Mouse (Mus musculus) liver, postnatal 0 days (tissue): ENCODE data around the gene Cnbd2. TPM values are rescaled to one million over a fixed set of nuclear protein-coding genes. Genes with fewer than 3 reads are reported as not detected.

Experiments
- ATAC-seq: fragments of 200-750 bp; cut with Nextera tagmentation; 2 replicates; pipeline ENCODE4 v1.8.0; 2017; ENCODE audit warnings: mild to moderate bottlenecking, moderate library complexity
- DNase-seq: peaks from one replicate; pipeline ENCODE4 v3.0.0-alpha.2; 2016
- H3K27ac ChIP-seq: fragments of 300-500 bp; sonication (generic); 2 replicates; pipeline ENCODE4 v1.5.1; 2014; ENCODE audit warnings: antibody characterized with exemption, moderate library complexity, mild to moderate bottlenecking, low read depth
- H3K27me3 ChIP-seq: fragments of 300-500 bp; sonication (generic); 2 replicates; pipeline ENCODE4 v1.6.1; 2014; ENCODE audit warnings: low read length, control low read depth, mixed read lengths; ENCODE audit not compliant: insufficient read depth
- H3K36me3 ChIP-seq: fragments of 300-500 bp; sonication (generic); replicated peaks from 2 replicates; pipeline ENCODE4 v1.6.1; 2014; ENCODE audit warnings: mild to moderate bottlenecking, control low read depth, low read length, moderate library complexity, mixed read lengths; ENCODE audit not compliant: insufficient read depth
- H3K4me1 ChIP-seq: fragments of 300-500 bp; sonication (generic); 2 replicates; pipeline ENCODE4 v1.6.1; 2014; ENCODE audit warnings: antibody characterized with exemption, mild to moderate bottlenecking, control low read depth; ENCODE audit not compliant: insufficient read depth
- H3K4me2 ChIP-seq: fragments of 300-500 bp; sonication (generic); 2 replicates; pipeline ENCODE4 v1.6.1; 2014; ENCODE audit warnings: low read depth, mild to moderate bottlenecking, low read length, moderate library complexity, mixed read lengths
- H3K4me3 ChIP-seq: fragments of 300-500 bp; sonication (generic); 2 replicates; pipeline ENCODE4 v1.5.1; 2014; ENCODE audit warnings: low read depth, low read length
- H3K9ac ChIP-seq: fragments of 300-500 bp; sonication (generic); replicated peaks from 2 replicates; pipeline ENCODE4 v1.6.1; 2014; ENCODE audit warnings: mild to moderate bottlenecking, moderate library complexity
- H3K9me3 ChIP-seq: fragments of 300-500 bp; sonication (generic); 2 replicates; pipeline ENCODE4 v1.6.1; 2016; ENCODE audit warnings: mild to moderate bottlenecking, control low read depth, low read length, mixed read lengths
- CTCF ChIP-seq: sonication (generic); IDR thresholded peaks from 2 replicates; pipeline ENCODE4 v1.5.1; 2016; ENCODE audit warnings: antibody characterized with exemption, low read depth
- EP300 ChIP-seq: IDR thresholded peaks from 2 replicates; pipeline ENCODE4 v1.6.1; 2016; ENCODE audit warnings: antibody characterized with exemption, low read depth, mild to moderate bottlenecking
- WGBS: fragments of 180-500 bp; shearing (Covaris S2); extraction: QIAGEN DNeasy Blood & Tissue Kit; methylation state at CpG from one replicate; pipeline ENCODE4 v1.1.7; 2014; ENCODE audit not compliant: insufficient replicate concordance; 5-methylcytosine and 5-hydroxymethylcytosine counted together
- polyA plus RNA-seq: library from polyadenylated mRNA; unstranded; fragments of >200 nt; fragmentation: Nextera tagmentation; extraction: Ambion mirVana; gene quantifications from 2 replicates; pipeline ENCODE4 v1.2.1, GENCODE M21; 2015

The Cnbd2 gene
- polyA plus RNA-seq, 1 experiment from 2014 or later, result 4.0 TPM

DNA sequence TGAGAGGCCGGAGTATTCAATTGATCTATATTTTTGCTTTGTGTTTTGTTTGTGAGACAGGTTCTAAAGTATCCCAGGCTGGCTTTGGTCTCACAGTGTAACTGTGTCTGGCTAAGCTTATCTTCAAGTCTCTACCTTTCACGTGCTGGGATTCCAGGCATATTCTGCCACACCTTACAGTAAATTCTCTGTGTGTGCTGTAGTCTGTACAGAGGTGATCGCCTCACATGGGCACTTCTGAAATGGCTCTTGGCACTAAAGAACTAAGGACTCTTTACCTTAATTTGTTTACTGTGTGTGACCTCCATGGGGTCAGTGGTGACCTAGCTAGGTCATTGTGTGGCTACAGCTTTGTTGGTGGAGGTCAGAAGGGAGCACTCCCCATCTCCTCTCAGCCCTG is 15.9 kb upstream of the Cnbd2 start:
- DNase-seq, result no peak
- H3K4me2 ChIP-seq, result no peak overlapping the region
- H3K27me3 ChIP-seq, result no peaks in the 10 kb centered on the region
- ATAC-seq, result peak; percentile 70
- peaks cover 10% of the 10 kb centered on the region; the same call in 1 of the 2 replicates for H3K4me1 ChIP-seq
- peaks cover 37% of the 10 kb centered on the region for H3K36me3 ChIP-seq
- WGBS, result 75% methylated on average over 3 of the region's 3 CpGs
- no peak overlapping the region for H3K9ac ChIP-seq
- H3K9me3 ChIP-seq, result no peaks in the 10 kb centered on the region
- no peak overlapping the region for H3K4me3 ChIP-seq
- no peak overlapping the region for H3K27ac ChIP-seq
- TF ChIP-seq CTCF, result no peak
- no peak for TF ChIP-seq EP300

DNA sequence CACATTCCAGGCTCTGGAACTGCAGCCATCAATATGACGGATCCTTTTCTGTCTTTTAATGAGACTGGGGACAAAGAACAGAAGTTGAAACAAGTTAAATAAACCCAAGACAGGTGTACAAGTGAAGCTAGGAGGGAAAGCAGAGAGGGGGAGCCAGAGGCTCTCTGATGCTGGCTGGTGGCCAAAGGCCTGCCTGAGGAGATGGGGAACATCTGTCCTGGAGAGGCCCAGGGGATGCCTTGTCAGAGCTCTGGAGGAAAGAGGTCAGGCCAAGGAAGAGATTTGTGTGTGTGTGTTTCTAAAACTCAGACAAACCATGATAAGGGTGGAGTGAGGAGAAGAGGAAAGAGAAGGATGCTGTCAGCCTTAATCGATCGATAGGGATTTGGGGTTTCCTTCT is 14.4 kb upstream of the Cnbd2 start:
- Histone ChIP-seq H3K27me3 (no peaks in the 10 kb centered on the region), H3K36me3 (peaks cover 47% of the 10 kb centered on the region), H3K4me2 (no peak overlapping the region), H3K27ac (no peak overlapping the region), H3K4me3 (no peak overlapping the region), H3K9ac (no peak overlapping the region), H3K9me3 (no peaks in the 10 kb centered on the region), H3K4me1 (peaks cover 10% of the 10 kb centered on the region; the same call in 1 of the 2 replicates)
- TF ChIP-seq CTCF, result no peak
- TF ChIP-seq EP300, result no peak
- DNase-seq (no peak), ATAC-seq (no peak)
- 72% methylated on average over 3 of the region's 3 CpGs for WGBS

DNA sequence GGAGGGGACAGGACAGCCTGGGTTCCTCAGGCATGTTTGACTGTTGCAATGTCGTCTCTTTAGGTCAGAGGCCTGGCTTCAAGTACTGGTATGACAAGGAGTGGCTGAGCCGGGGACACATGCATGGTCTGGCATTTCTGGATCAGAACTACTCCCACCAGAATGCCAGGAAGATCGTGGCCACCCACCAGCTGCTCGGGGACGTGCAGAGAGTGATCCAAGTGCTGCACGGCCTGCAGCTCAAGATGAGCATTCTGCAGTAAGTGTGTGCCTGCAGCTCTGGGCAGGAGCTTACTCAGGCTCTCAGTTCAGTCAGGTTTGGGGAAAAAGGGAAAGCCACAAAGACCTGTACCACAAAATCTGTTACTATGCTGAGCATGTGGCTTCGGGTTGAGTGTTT is 13.6 kb upstream of the Cnbd2 start:
- Histone ChIP-seq H3K4me3 (no peak overlapping the region), H3K27me3 (no peaks in the 10 kb centered on the region), H3K9ac (no peak overlapping the region), H3K4me1 (peaks cover 10% of the 10 kb centered on the region; the same call in 1 of the 2 replicates), H3K27ac (no peak overlapping the region), H3K9me3 (no peaks in the 10 kb centered on the region), H3K36me3 (peaks cover 40% of the 10 kb centered on the region), H3K4me2 (no peak overlapping the region)
- ATAC-seq (no peak), DNase-seq (no peak)
- TF ChIP-seq EP300 (no peak), CTCF (no peak)
- WGBS, result 80% methylated on average over 7 of the region's 7 CpGs

DNA sequence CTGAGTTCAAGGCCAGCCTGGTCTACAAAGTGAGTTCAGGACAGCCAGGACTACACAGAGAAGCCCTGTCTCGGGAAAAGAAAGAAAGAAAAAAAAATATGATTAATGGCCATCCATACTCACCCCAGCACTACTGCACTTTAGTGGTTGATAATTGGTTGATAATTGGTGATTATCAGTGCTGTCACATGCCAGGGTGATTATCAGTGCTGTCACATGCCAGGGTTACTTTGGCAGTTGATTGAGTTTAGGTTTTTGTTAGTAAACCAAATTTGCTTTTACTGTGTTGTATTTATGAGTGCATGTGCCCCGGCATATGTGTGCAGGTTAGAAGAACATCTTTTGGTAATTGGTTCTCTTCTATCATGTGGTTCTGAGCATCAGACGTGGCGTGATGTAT is 10.0 kb upstream of the Cnbd2 start:
- no peak for TF ChIP-seq CTCF
- TF ChIP-seq EP300, result peak; percentile 52; the same call in 1 of the 2 replicates
- H3K36me3 ChIP-seq, result peaks cover 37% of the 10 kb centered on the region
- 68% methylated on average over 4 of the region's 4 CpGs for WGBS
- H3K27me3 ChIP-seq, result no peaks in the 10 kb centered on the region
- H3K4me3 ChIP-seq, result no peak overlapping the region
- H3K9me3 ChIP-seq, result no peaks in the 10 kb centered on the region
- no peak overlapping the region for H3K27ac ChIP-seq
- ATAC-seq (no peak), DNase-seq (no peak)
- no peak overlapping the region for H3K4me2 ChIP-seq
- H3K4me1 ChIP-seq, result no peaks in the 10 kb centered on the region
- no peak overlapping the region for H3K9ac ChIP-seq

DNA sequence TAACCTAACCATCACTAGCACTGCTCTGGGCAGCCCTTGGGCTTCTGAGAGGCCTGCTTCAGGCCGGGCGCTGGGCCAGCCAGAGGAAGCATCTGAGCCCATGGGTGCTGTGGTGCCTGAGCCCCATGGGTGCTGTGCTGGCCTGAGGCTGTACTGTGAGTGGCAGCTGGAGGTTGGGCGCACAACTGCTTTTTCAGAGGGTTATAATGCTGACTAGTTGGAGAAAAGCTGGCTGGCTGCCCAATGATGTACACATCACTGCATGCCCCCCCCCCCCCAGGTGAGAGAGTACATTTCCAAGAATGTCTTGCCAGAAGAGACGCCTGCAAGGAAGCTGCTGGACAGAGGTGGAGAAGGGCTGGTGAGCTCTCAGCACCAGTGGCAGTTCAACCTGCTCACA is 7.7 kb upstream of the Cnbd2 start:
- ATAC-seq, result no peak
- DNase-seq, result no peak
- 83% methylated on average over 4 of the region's 4 CpGs for WGBS
- Histone ChIP-seq H3K4me3 (no peak overlapping the region), H3K9ac (no peak overlapping the region), H3K27me3 (no peaks in the 10 kb centered on the region), H3K36me3 (peaks cover 28% of the 10 kb centered on the region), H3K9me3 (no peaks in the 10 kb centered on the region), H3K27ac (no peak overlapping the region), H3K4me2 (no peak overlapping the region), H3K4me1 (no peaks in the 10 kb centered on the region)
- no peak for TF ChIP-seq EP300
- TF ChIP-seq CTCF, result no peak

DNA sequence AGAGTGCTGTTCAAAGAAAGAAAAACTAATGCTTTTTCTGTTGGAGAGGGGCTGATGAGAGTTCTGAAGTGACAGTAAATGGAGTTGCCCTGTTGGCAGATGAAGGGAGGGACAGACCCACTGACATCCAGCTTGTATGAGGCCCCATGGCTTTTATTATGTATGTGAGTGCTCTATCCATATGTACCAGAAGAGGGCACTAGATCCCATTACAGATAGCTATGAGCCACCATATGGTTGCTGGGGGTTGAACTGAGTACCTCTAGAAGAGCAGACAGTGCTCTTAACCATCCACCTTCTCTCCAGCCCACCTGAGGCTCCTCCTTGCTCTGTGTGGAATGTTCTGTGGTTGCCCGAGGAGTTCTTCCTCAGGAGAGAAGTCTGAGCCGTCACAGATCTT is 6.3 kb upstream of the Cnbd2 start:
- H3K36me3 ChIP-seq, result peaks cover 23% of the 10 kb centered on the region
- H3K27me3 ChIP-seq, result no peaks in the 10 kb centered on the region
- no peak overlapping the region for H3K27ac ChIP-seq
- H3K4me2 ChIP-seq, result no peak overlapping the region
- no peaks in the 10 kb centered on the region for H3K4me1 ChIP-seq
- 86% methylated on average over 2 of the region's 2 CpGs for WGBS
- ATAC-seq (peak; percentile 50), DNase-seq (no peak)
- no peak overlapping the region for H3K4me3 ChIP-seq
- H3K9me3 ChIP-seq, result no peaks in the 10 kb centered on the region
- TF ChIP-seq EP300, result no peak
- peak; percentile 75 for TF ChIP-seq CTCF
- no peak overlapping the region for H3K9ac ChIP-seq

DNA sequence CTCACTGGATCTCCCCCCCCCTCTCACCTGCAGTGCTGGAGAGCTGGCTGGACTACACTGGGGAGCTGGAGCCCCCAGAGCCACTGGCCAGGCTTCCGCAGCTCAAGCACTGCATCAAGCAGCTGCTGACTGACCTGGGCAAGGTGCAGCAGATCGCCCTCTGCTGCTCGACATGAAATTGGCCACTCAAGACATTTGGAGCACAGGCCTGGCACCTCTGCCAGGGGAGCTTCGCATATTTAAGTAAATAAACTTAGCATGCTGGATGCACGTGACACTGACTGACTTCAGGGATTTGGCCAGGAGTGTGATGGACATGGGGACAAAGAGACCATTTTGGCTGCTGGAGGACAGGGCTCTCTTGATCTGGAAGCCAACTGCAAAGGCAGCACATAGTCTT is 4.8 kb upstream of the Cnbd2 start:
- Histone ChIP-seq H3K9ac (no peak overlapping the region), H3K4me2 (no peak overlapping the region), H3K27me3 (no peaks in the 10 kb centered on the region), H3K4me3 (no peak overlapping the region), H3K36me3 (peaks cover 13% of the 10 kb centered on the region), H3K9me3 (no peaks in the 10 kb centered on the region), H3K4me1 (peaks cover 4% of the 10 kb centered on the region; the same call in 1 of the 2 replicates), H3K27ac (no peak overlapping the region)
- ATAC-seq (no peak), DNase-seq (no peak)
- TF ChIP-seq CTCF (peak; percentile 55), EP300 (no peak)
- 64% methylated on average over 5 of the region's 5 CpGs for WGBS
